Mouse (Mus musculus) heart, embryonic 11.5 days (tissue): Measurements from ENCODE around the gene Cdkn2aip. TPM values are rescaled to one million over a fixed set of nuclear protein-coding genes. Genes with fewer than 3 reads are reported as not detected.

ENCODE experiments used
- ATAC-seq: fragments of 200-750 bp; cut with Nextera tagmentation; replicated peaks from 2 replicates; pipeline ENCODE4 v1.8.0; 2017; ENCODE audit warnings: moderate library complexity; ENCODE audit not compliant: insufficient number of reproducible peaks, low FRiP score, low TSS enrichment
- H3K27ac ChIP-seq: fragments of 300-500 bp; sonication (generic); 2 replicates; pipeline ENCODE4 v1.5.1; 2014; ENCODE audit warnings: mild to moderate bottlenecking, low read depth, low read length
- H3K27me3 ChIP-seq: fragments of 300-500 bp; sonication (generic); 2 replicates; pipeline ENCODE4 v1.6.1; 2014; ENCODE audit warnings: mild to moderate bottlenecking, low read length, mixed read lengths; ENCODE audit not compliant: control insufficient read depth, insufficient read depth
- H3K36me3 ChIP-seq: fragments of 300-500 bp; sonication (generic); 2 replicates; pipeline ENCODE4 v1.6.1; 2014; ENCODE audit warnings: mild to moderate bottlenecking, low read length, moderate library complexity, mixed read lengths; ENCODE audit not compliant: control insufficient read depth, insufficient read depth
- H3K4me1 ChIP-seq: fragments of 300-500 bp; sonication (generic); 2 replicates; pipeline ENCODE4 v1.6.1; 2014; ENCODE audit warnings: low read length; ENCODE audit not compliant: control insufficient read depth, insufficient read depth
- H3K4me2 ChIP-seq: fragments of 300-500 bp; sonication (generic); 2 replicates; pipeline ENCODE4 v1.6.1; 2014; ENCODE audit warnings: mild to moderate bottlenecking, moderate library complexity
- H3K4me3 ChIP-seq: fragments of 300-500 bp; sonication (generic); 2 replicates; pipeline ENCODE4 v1.5.1; 2014; ENCODE audit warnings: low read depth, low read length
- H3K9ac ChIP-seq: fragments of 300-500 bp; sonication (generic); 2 replicates; pipeline ENCODE4 v1.6.1; 2014; ENCODE audit warnings: mild to moderate bottlenecking, low read depth, low read length, moderate library complexity
- H3K9me3 ChIP-seq: fragments of 300-500 bp; sonication (generic); replicated peaks from 2 replicates; pipeline ENCODE4 v1.6.1; 2016; ENCODE audit warnings: low read length; ENCODE audit not compliant: control insufficient read depth
- WGBS: fragments of 180-500 bp; shearing (Covaris S2); extraction: QIAGEN DNeasy Blood & Tissue Kit; methylation state at CpG from one replicate; pipeline ENCODE4 v1.1.7; 2014; ENCODE audit not compliant: insufficient replicate concordance; 5-methylcytosine and 5-hydroxymethylcytosine counted together
- polyA plus RNA-seq: library from polyadenylated mRNA; unstranded; fragments of >200 nt; fragmentation: Nextera tagmentation; extraction: Ambion mirVana; gene quantifications from 2 replicates; pipeline ENCODE4 v1.2.1, GENCODE M21; 2014

The Cdkn2aip gene
- polyA plus RNA-seq, 1 experiment from 2014 or later: 21.6 TPM

DNA sequence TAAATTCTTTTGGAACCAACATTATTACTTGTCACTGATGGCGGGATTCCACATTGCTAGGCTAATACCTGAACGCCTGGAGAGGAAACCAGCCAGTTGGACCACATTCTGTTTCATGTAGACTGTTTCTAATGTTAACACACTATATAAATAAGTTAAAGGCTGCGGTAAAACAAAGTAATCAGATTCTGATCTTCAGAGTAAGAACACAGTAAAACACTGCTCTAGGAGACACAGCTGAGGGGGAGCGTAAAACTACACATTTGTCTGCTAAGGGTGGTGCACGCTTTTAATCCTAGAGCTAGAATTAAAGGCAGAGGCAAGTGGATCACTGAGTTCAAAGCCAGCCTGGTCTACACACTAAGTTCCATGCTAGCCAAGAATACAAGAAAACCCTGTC lies 51.0 kb downstream of the Cdkn2aip start:
- H3K36me3 ChIP-seq: no peaks in the 10 kb centered on the region
- H3K9ac ChIP-seq: no peak overlapping the region
- no peak overlapping the region for H3K4me3 ChIP-seq
- 94% methylated on average over 5 of the region's 5 CpGs for WGBS
- no peak for ATAC-seq
- no peaks in the 10 kb centered on the region for H3K27me3 ChIP-seq
- no peak overlapping the region for H3K27ac ChIP-seq
- no peaks in the 10 kb centered on the region for H3K9me3 ChIP-seq
- H3K4me1 ChIP-seq: no peaks in the 10 kb centered on the region
- H3K4me2 ChIP-seq: no peak overlapping the region

DNA sequence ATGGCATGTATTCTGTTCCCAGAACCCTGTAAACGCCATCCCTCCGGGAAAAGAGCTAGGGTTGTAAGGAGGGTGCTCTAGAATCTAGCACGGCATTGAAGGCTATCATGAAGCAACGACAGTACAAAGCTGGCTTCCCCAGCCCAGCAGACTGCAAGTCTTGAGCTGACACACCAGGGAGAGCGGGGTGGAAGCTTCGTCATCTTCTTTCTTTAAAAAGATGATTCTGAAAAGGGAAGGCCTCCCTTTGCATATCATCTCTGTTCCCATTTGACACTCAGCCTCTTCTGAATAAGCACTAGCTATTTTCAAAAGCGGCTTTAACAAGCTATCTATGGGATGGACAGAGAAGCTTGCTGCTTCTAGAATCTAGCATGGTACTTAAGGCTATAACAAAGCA lies 53.3 kb downstream of the Cdkn2aip start:
- H3K27ac ChIP-seq: no peak overlapping the region
- WGBS: 88% methylated on average over 7 of the region's 7 CpGs

DNA sequence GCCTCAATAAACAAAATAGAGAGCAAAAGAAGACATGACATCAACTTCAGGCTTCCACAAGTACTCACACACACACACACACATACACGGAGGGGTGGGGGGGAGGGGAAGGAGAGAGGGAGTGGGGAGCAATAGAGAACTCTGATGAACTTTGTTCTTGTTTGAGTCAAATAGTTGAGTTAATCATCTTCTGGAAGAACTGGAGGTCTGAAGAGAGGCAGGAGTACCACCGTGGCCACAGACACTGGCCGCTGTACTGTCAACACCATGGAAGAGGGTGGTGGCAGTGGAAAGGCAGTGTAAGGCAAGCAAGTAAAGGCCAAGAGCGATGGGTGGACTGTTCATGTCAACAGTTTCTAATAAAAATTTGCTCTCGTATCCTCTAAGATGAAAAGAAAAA lies 54.3 kb downstream of the Cdkn2aip start:
- no peaks in the 10 kb centered on the region for H3K27me3 ChIP-seq
- no peak overlapping the region for H3K4me2 ChIP-seq
- H3K9me3 ChIP-seq: no peaks in the 10 kb centered on the region
- no peaks in the 10 kb centered on the region for H3K36me3 ChIP-seq
- 90% methylated on average over 4 of the region's 5 CpGs for WGBS
- H3K4me1 ChIP-seq: no peaks in the 10 kb centered on the region
- no peak overlapping the region for H3K4me3 ChIP-seq
- ATAC-seq: no peak
- H3K9ac ChIP-seq: no peak overlapping the region
- H3K27ac ChIP-seq: no peak overlapping the region

More for the DNA sequence above, 53.3 kb downstream of the Cdkn2aip start:
- Histone ChIP-seq H3K4me2 (no peak overlapping the region), H3K36me3 (no peaks in the 10 kb centered on the region), H3K4me1 (no peaks in the 10 kb centered on the region), H3K9ac (no peak overlapping the region), H3K27me3 (no peaks in the 10 kb centered on the region), H3K9me3 (no peaks in the 10 kb centered on the region), H3K4me3 (no peak overlapping the region)
- no peak for ATAC-seq

Other genes starting within 250 kb of the Cdkn2aip start
- 25.1 and 29.3 TPM in 2 replicates for gene Trappc11, start 180.5 kb downstream of the Cdkn2aip start, polyA plus RNA-seq
- gene Rwdd4a, start 180.3 kb downstream of the Cdkn2aip start, polyA plus RNA-seq: 37.9 and 42.6 TPM in 2 replicates
- 6.8 and 10.4 TPM in 2 replicates for gene Ing2, start 38.4 kb downstream of the Cdkn2aip start, polyA plus RNA-seq
- gene Cldn24, start 108.2 kb upstream of the Cdkn2aip start, polyA plus RNA-seq: not detected in 2 replicates
- not detected in 2 replicates for gene Cldn22, start 110.5 kb upstream of the Cdkn2aip start, polyA plus RNA-seq